Mouse (Mus musculus): ENCODE data around the gene Catsperz. TPM values are rescaled to one million over a fixed set of nuclear protein-coding genes. Genes with fewer than 3 reads are reported as not detected.

Catsperz gene
- polyA plus RNA-seq, 1 experiment from 2014 or later, result 0.81 TPM

GRCm38 (mm10) chr19:6892512-6892911 is 32.7 kb downstream of the Catsperz start:
- Histone ChIP-seq H3K36me3 (replicated peaks; ENCODE audit: insufficient read depth, low read length) (no peaks in the 10 kb centered on the region), H3K4me3 (ENCODE audit: low read depth, low read length) (no peak overlapping the region), H3K9me3 (ENCODE audit: low read length) (no peaks in the 10 kb centered on the region), H3K27ac (ENCODE audit: low read depth) (no peak overlapping the region), H3K27me3 (ENCODE audit: insufficient read depth, low read length) (no peaks in the 10 kb centered on the region), H3K9ac (replicated peaks) (no peak overlapping the region), H3K4me2 (ENCODE audit: low read depth, low read length) (no peak overlapping the region), H3K4me1 (ENCODE audit: insufficient read depth) (no peaks in the 10 kb centered on the region)
- no peak for TF ChIP-seq EP300 (IDR thresholded peaks at IDR 0.05; ENCODE audit: low read depth)
- ATAC-seq, result no peak
- WGBS (ENCODE audit: insufficient replicate concordance), result 50% methylated on average over 4 of the region's 4 CpGs
- no peak for DNase-seq

- TF ChIP-seq EP300 (IDR thresholded peaks at IDR 0.05; ENCODE audit: low read depth), result no peak
- no peak for TF ChIP-seq CTCF (IDR thresholded peaks at IDR 0.05; ENCODE audit: low read depth)
- Histone ChIP-seq H3K36me3 (replicated peaks; ENCODE audit: insufficient read depth, low read length) (no peaks in the 10 kb centered on the region), H3K4me2 (ENCODE audit: low read depth, low read length) (no peak overlapping the region), H3K4me3 (ENCODE audit: low read depth, low read length) (no peak overlapping the region), H3K9ac (replicated peaks) (no peak overlapping the region), H3K27me3 (ENCODE audit: insufficient read depth, low read length) (no peaks in the 10 kb centered on the region), H3K27ac (ENCODE audit: low read depth) (no peak overlapping the region), H3K9me3 (ENCODE audit: low read length) (no peaks in the 10 kb centered on the region), H3K4me1 (ENCODE audit: insufficient read depth) (no peaks in the 10 kb centered on the region)
- WGBS (ENCODE audit: insufficient replicate concordance), result 78% methylated on average over 4 of the region's 4 CpGs
- ATAC-seq (no peak), DNase-seq (no peak)
These were observed 47.2 kb downstream of the Catsperz start for GRCm38 (mm10) chr19:6877965-6878364.

- ATAC-seq (peak; percentile 88), DNase-seq (peak; percentile 44)
- no peak for TF ChIP-seq CTCF (IDR thresholded peaks at IDR 0.05; ENCODE audit: low read depth)
- no peak for TF ChIP-seq EP300 (IDR thresholded peaks at IDR 0.05; ENCODE audit: low read depth)
These were observed 48.4 kb downstream of the Catsperz start for GRCm38 (mm10) chr19:6876799-6877198.

GRCm38 (mm10) chr19:6875834-6876233 is 49.3 kb downstream of the Catsperz start:
- 66% methylated on average over 6 of the region's 6 CpGs for WGBS (ENCODE audit: insufficient replicate concordance)
- no peak overlapping the region for H3K27ac ChIP-seq (ENCODE audit: low read depth)
- no peak for TF ChIP-seq CTCF (IDR thresholded peaks at IDR 0.05; ENCODE audit: low read depth)
- TF ChIP-seq EP300 (IDR thresholded peaks at IDR 0.05; ENCODE audit: low read depth), result no peak
- no peak overlapping the region for H3K4me2 ChIP-seq (ENCODE audit: low read depth, low read length)
- no peak overlapping the region for H3K9ac ChIP-seq (replicated peaks)
- H3K9me3 ChIP-seq (ENCODE audit: low read length), result no peaks in the 10 kb centered on the region
- peaks cover 9% of the 10 kb centered on the region for H3K4me1 ChIP-seq (ENCODE audit: insufficient read depth)
- no peak for ATAC-seq
- H3K4me3 ChIP-seq (ENCODE audit: low read depth, low read length), result no peak overlapping the region
- H3K27me3 ChIP-seq (ENCODE audit: insufficient read depth, low read length), result no peaks in the 10 kb centered on the region
- H3K36me3 ChIP-seq (replicated peaks; ENCODE audit: insufficient read depth, low read length), result no peaks in the 10 kb centered on the region
- no peak for DNase-seq

More at GRCm38 (mm10) chr19:6876799-6877198, 48.4 kb downstream of the Catsperz start:
- Histone ChIP-seq H3K27ac (ENCODE audit: low read depth) (no peak overlapping the region), H3K36me3 (replicated peaks; ENCODE audit: insufficient read depth, low read length) (no peaks in the 10 kb centered on the region), H3K9ac (replicated peaks) (no peak overlapping the region), H3K9me3 (ENCODE audit: low read length) (no peaks in the 10 kb centered on the region), H3K4me2 (ENCODE audit: low read depth, low read length) (no peak overlapping the region), H3K4me1 (ENCODE audit: insufficient read depth) (no peaks in the 10 kb centered on the region; the same call in 1 of the 2 replicates), H3K4me3 (ENCODE audit: low read depth, low read length) (no peak overlapping the region), H3K27me3 (ENCODE audit: insufficient read depth, low read length) (no peaks in the 10 kb centered on the region)

GRCm38 (mm10) chr19:6874257-6874656 is 50.9 kb downstream of the Catsperz start:
- H3K36me3 ChIP-seq (replicated peaks; ENCODE audit: insufficient read depth, low read length), result no peaks in the 10 kb centered on the region
- H3K27ac ChIP-seq (ENCODE audit: low read depth), result no peak overlapping the region
- peaks cover 13% of the 10 kb centered on the region for H3K4me1 ChIP-seq (ENCODE audit: insufficient read depth)
- ATAC-seq, result no peak
- no peak for DNase-seq
- H3K4me2 ChIP-seq (ENCODE audit: low read depth, low read length), result no peak overlapping the region
- WGBS (ENCODE audit: insufficient replicate concordance), result 62% methylated on average over 1 of the region's 1 CpGs
- TF ChIP-seq CTCF (IDR thresholded peaks at IDR 0.05; ENCODE audit: low read depth) (no peak), EP300 (IDR thresholded peaks at IDR 0.05; ENCODE audit: low read depth) (no peak)
- H3K9ac ChIP-seq (replicated peaks), result no peak overlapping the region
- H3K27me3 ChIP-seq (ENCODE audit: insufficient read depth, low read length), result no peaks in the 10 kb centered on the region
- H3K9me3 ChIP-seq (ENCODE audit: low read length), result no peaks in the 10 kb centered on the region
- no peak overlapping the region for H3K4me3 ChIP-seq (ENCODE audit: low read depth, low read length)

GRCm38 (mm10) chr19:6872701-6873100 is 52.5 kb downstream of the Catsperz start:
- Histone ChIP-seq H3K4me2 (ENCODE audit: low read depth, low read length) (no peak overlapping the region), H3K36me3 (replicated peaks; ENCODE audit: insufficient read depth, low read length) (no peaks in the 10 kb centered on the region), H3K27ac (ENCODE audit: low read depth) (no peak overlapping the region; the same call in 1 of the 2 replicates), H3K4me1 (ENCODE audit: insufficient read depth) (peaks cover 16% of the 10 kb centered on the region), H3K9ac (replicated peaks) (no peak overlapping the region), H3K9me3 (ENCODE audit: low read length) (no peaks in the 10 kb centered on the region), H3K4me3 (ENCODE audit: low read depth, low read length) (no peak overlapping the region), H3K27me3 (ENCODE audit: insufficient read depth, low read length) (no peaks in the 10 kb centered on the region)
- DNase-seq (no peak), ATAC-seq (no peak)
- TF ChIP-seq EP300 (IDR thresholded peaks at IDR 0.05; ENCODE audit: low read depth), result no peak
- WGBS (ENCODE audit: insufficient replicate concordance), result 51% methylated on average over 3 of the region's 3 CpGs

Small RNAs within 50 kb of the gene (microRNA-seq; reads per million reads assigned to microRNA genes)
- 2.0 reads per million for gene Mir6990

Other genes starting within 250 kb of the Catsperz start
- gene Rps6ka4, start 84.7 kb downstream of the Catsperz start, polyA plus RNA-seq (2015; fragmentation: Nextera tagmentation; extraction: Ambion mirVana), result 4.2 and 5.2 TPM in 2 replicates
- 2.6 and 2.8 TPM in 2 replicates for gene Ccdc88b, start 67.2 kb downstream of the Catsperz start, polyA plus RNA-seq (2015; fragmentation: Nextera tagmentation; extraction: Ambion mirVana)
- gene Trmt112, start 15.7 kb downstream of the Catsperz start, polyA plus RNA-seq (2015; fragmentation: Nextera tagmentation; extraction: Ambion mirVana), result 67.1 and 68.6 TPM in 2 replicates
- 371 and 389 TPM in 2 replicates for gene Prdx5, start 15.3 kb downstream of the Catsperz start, polyA plus RNA-seq (2015; fragmentation: Nextera tagmentation; extraction: Ambion mirVana)
- 7.7 and 8.2 TPM in 2 replicates for gene Esrra, start 3.6 kb downstream of the Catsperz start, polyA plus RNA-seq (2015; fragmentation: Nextera tagmentation; extraction: Ambion mirVana)
- gene Kcnk4, start 9.1 kb upstream of the Catsperz start, polyA plus RNA-seq (2015; fragmentation: Nextera tagmentation; extraction: Ambion mirVana), result 0.06 and 0.09 TPM in 2 replicates
- 29.9 and 30.6 TPM in 2 replicates for gene Bad, start 16.5 kb upstream of the Catsperz start, polyA plus RNA-seq (2015; fragmentation: Nextera tagmentation; extraction: Ambion mirVana)
- gene Gpr137, start 17.1 kb upstream of the Catsperz start, polyA plus RNA-seq (2015; fragmentation: Nextera tagmentation; extraction: Ambion mirVana), result 8.9 and 10.2 TPM in 2 replicates
- 48.3 and 57.2 TPM in 2 replicates for gene Ppp1r14b, start 49.6 kb upstream of the Catsperz start, polyA plus RNA-seq (2015; fragmentation: Nextera tagmentation; extraction: Ambion mirVana)
- gene Plcb3, start 51.1 kb upstream of the Catsperz start, polyA plus RNA-seq (2015; fragmentation: Nextera tagmentation; extraction: Ambion mirVana), result 3.5 and 3.6 TPM in 2 replicates
- gene Fkbp2, start 55.1 kb upstream of the Catsperz start, polyA plus RNA-seq (2015; fragmentation: Nextera tagmentation; extraction: Ambion mirVana), result 78.5 and 79.0 TPM in 2 replicates
- gene Vegfb, start 62.3 kb upstream of the Catsperz start, polyA plus RNA-seq (2015; fragmentation: Nextera tagmentation; extraction: Ambion mirVana), result 11.9 and 13.7 TPM in 2 replicates
- gene Dnajc4, start 67.2 kb upstream of the Catsperz start, polyA plus RNA-seq (2015; fragmentation: Nextera tagmentation; extraction: Ambion mirVana), result 10.9 and 11.2 TPM in 2 replicates
- gene Nudt22, start 70.7 kb upstream of the Catsperz start, polyA plus RNA-seq (2015; fragmentation: Nextera tagmentation; extraction: Ambion mirVana), result 11.6 and 14.5 TPM in 2 replicates
- gene Trpt1, start 70.8 kb upstream of the Catsperz start, polyA plus RNA-seq (2015; fragmentation: Nextera tagmentation; extraction: Ambion mirVana), result 2.9 and 4.1 TPM in 2 replicates
- gene Fermt3, start 94.1 kb upstream of the Catsperz start, polyA plus RNA-seq (2015; fragmentation: Nextera tagmentation; extraction: Ambion mirVana), result 60.5 and 70.2 TPM in 2 replicates
- gene Stip1, start 114.6 kb upstream of the Catsperz start, polyA plus RNA-seq (2015; fragmentation: Nextera tagmentation; extraction: Ambion mirVana), result 47.2 and 51.4 TPM in 2 replicates
- gene Macrod1, start 131.4 kb upstream of the Catsperz start, polyA plus RNA-seq (2015; fragmentation: Nextera tagmentation; extraction: Ambion mirVana), result 11.7 and 14.9 TPM in 2 replicates
- 0.12 and 0.21 TPM in 2 replicates for gene Flrt1, start 180.3 kb upstream of the Catsperz start, polyA plus RNA-seq (2015; fragmentation: Nextera tagmentation; extraction: Ambion mirVana)

All from liver, postnatal 0 days (tissue).